Mouse (Mus musculus) hindbrain, embryonic 15.5 days (tissue): ENCODE measurements at regions not wholly inside any gene's neighbourhood (a gene's known extent, or its start where the extent isn't known, plus 50 kb on each side); places are given as distances from the start of the nearest gene placed in this dataset.
"Not testable (repeated sequence)": the region's sequence is repeated elsewhere in the genome, so short reads cannot be mapped to it uniquely, and the experiment has no call there.

Experiments used
- ATAC-seq: fragments of 200-750 bp; cut with Nextera tagmentation; 2 replicates; pipeline ENCODE4 v1.8.0; 2017; ENCODE audit warnings: low read depth, moderate number of reproducible peaks, moderate TSS enrichment; ENCODE audit not compliant: low FRiP score
- H3K27ac ChIP-seq: fragments of 300-500 bp; sonication (generic); replicated peaks from 2 replicates; pipeline ENCODE4 v1.5.1; 2015; ENCODE audit warnings: mild to moderate bottlenecking, inconsistent platforms
- H3K27me3 ChIP-seq: fragments of 300-500 bp; sonication (generic); 2 replicates; pipeline ENCODE4 v1.6.1; 2015; ENCODE audit warnings: control low read depth, inconsistent platforms
- H3K36me3 ChIP-seq: fragments of 300-500 bp; sonication (generic); 2 replicates; pipeline ENCODE4 v1.6.1; 2015; ENCODE audit warnings: control low read depth, inconsistent platforms
- H3K4me1 ChIP-seq: fragments of 300-500 bp; sonication (generic); replicated peaks from 2 replicates; pipeline ENCODE4 v1.6.1; 2015; ENCODE audit warnings: control low read depth, inconsistent platforms
- H3K4me2 ChIP-seq: fragments of 300-500 bp; sonication (generic); 2 replicates; pipeline ENCODE4 v1.6.1; 2015; ENCODE audit warnings: moderate library complexity, mild to moderate bottlenecking, inconsistent platforms
- H3K4me3 ChIP-seq: fragments of 300-500 bp; sonication (generic); 2 replicates; pipeline ENCODE4 v1.5.1; 2015; ENCODE audit warnings: mild to moderate bottlenecking, inconsistent platforms
- H3K9ac ChIP-seq: fragments of 300-500 bp; sonication (generic); 2 replicates; pipeline ENCODE4 v1.6.1; 2015; ENCODE audit warnings: inconsistent platforms
- H3K9me3 ChIP-seq: fragments of 300-500 bp; sonication (generic); 2 replicates; pipeline ENCODE4 v1.6.1; 2016; ENCODE audit warnings: control low read depth, inconsistent platforms
- WGBS: fragments of 180-500 bp; shearing (Covaris S2); methylation state at CpG from one replicate; pipeline ENCODE4 v1.1.7; 2015; 5-methylcytosine and 5-hydroxymethylcytosine counted together

DNA sequence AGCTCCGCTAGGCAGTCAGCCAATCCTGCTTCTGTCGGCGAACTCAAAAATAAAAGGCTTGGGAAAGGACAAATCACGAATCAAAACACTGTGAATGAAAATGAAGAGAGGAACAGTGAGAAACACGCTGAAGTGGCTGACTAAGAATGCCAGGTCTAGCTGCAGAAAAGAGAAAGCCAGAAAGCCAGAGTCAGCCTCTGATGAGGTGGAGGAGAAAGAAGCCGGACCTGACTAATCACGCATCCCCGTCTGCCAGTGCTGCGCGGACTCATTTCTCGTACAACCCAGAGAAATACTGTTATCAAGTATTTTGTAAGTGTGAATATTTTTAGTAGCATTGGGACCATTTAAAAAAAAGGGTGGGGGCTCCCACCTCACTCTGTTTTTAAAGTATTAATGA lies 201.6 kb downstream of the Wdr20rt start:
- H3K27ac ChIP-seq: peak overlapping the region; percentile 42; the same call in 1 of the 2 replicates
- H3K27me3 ChIP-seq: no peaks in the 10 kb centered on the region
- no peak overlapping the region for H3K4me3 ChIP-seq
- no peaks in the 10 kb centered on the region for H3K36me3 ChIP-seq
- ATAC-seq: no peak; the same call in 1 of the 2 replicates
- no peak overlapping the region for H3K4me2 ChIP-seq
- 79% methylated on average over 11 of the region's 11 CpGs for WGBS
- no peaks in the 10 kb centered on the region for H3K4me1 ChIP-seq
- H3K9me3 ChIP-seq: no peaks in the 10 kb centered on the region
- no peak overlapping the region for H3K9ac ChIP-seq

GRCm38 (mm10) chr12:65428214-65428981 lies 203.1 kb downstream of the Wdr20rt start:
- H3K36me3 ChIP-seq: no peaks in the 10 kb centered on the region
- H3K4me2 ChIP-seq: peak overlapping the region; percentile 41
- H3K4me3 ChIP-seq: peak overlapping the region; percentile 3; the same call in 1 of the 2 replicates
- no peaks in the 10 kb centered on the region for H3K4me1 ChIP-seq
- no peak overlapping the region for H3K9ac ChIP-seq
- H3K27ac ChIP-seq: peak overlapping the region; percentile 17; the same call in 1 of the 2 replicates
- H3K27me3 ChIP-seq: no peaks in the 10 kb centered on the region
- ATAC-seq: peak; percentile 89
- H3K9me3 ChIP-seq: no peaks in the 10 kb centered on the region
- WGBS: 41% methylated on average over 22 of the region's 23 CpGs

GRCm38 (mm10) chr12:65450845-65451244 lies 225.5 kb downstream of the Wdr20rt start:
- Histone ChIP-seq H3K4me2 (no peak overlapping the region), H3K4me1 (no peaks in the 10 kb centered on the region), H3K9me3 (no peaks in the 10 kb centered on the region), H3K4me3 (no peak overlapping the region), H3K36me3 (no peaks in the 10 kb centered on the region), H3K9ac (no peak overlapping the region), H3K27me3 (no peaks in the 10 kb centered on the region), H3K27ac (no peak overlapping the region)
- WGBS: 80% methylated on average over 4 of the region's 4 CpGs
- ATAC-seq: no peak

- Histone ChIP-seq H3K27ac (no peak overlapping the region), H3K4me1 (no peaks in the 10 kb centered on the region), H3K4me3 (no peak overlapping the region), H3K9ac (no peak overlapping the region), H3K4me2 (no peak overlapping the region), H3K36me3 (no peaks in the 10 kb centered on the region), H3K9me3 (no peaks in the 10 kb centered on the region), H3K27me3 (no peaks in the 10 kb centered on the region)
- 91% methylated on average over 3 of the region's 3 CpGs for WGBS
- ATAC-seq: no peak
These were observed 230.4 kb downstream of the Wdr20rt start for GRCm38 (mm10) chr12:65455683-65456082.

DNA sequence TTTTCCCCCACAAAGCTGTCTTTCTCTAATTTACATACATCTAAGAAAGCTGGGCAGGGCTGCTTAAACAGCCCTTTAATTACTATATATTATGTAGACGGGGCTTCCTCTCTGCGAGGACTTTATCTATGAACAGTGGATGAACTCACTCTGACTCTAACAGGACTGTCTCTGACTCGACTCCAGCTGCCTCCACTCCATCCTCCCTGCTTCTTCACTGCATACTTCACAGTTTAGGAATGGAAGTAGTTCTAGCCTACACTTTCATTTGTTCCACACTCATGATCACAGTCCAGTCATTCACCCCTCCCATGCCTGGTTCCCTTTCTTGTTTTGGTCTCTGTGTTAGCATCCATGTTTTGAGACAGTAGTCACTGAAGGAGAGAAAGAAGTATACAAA lies 231.6 kb downstream of the Wdr20rt start:
- H3K27me3 ChIP-seq: no peaks in the 10 kb centered on the region
- H3K9ac ChIP-seq: no peak overlapping the region
- WGBS: 83% methylated on average over 3 of the region's 3 CpGs
- H3K4me3 ChIP-seq: no peak overlapping the region
- no peak for ATAC-seq
- no peaks in the 10 kb centered on the region for H3K36me3 ChIP-seq
- no peaks in the 10 kb centered on the region for H3K4me1 ChIP-seq
- H3K27ac ChIP-seq: no peak overlapping the region
- no peaks in the 10 kb centered on the region for H3K9me3 ChIP-seq
- H3K4me2 ChIP-seq: no peak overlapping the region

DNA sequence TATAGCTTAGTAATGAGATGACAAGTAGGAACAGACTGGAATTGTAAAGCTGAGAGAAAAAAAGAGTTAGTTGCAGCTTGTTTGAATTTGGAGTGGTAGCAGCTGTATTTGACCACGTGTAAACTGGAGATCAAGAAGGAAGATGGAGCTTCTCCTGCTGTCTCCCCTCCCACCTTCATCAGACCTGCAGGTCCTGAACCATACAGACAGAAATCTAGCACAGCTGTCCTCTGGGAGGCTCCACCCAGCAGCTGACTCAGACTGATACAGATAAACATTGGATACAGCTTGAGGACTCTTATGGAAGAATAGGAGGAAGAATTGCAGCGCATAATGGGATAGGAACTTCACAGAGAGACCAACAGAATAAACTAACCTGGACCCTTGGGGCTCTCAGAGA lies 238.9 kb downstream of the Wdr20rt start:
- Histone ChIP-seq H3K4me1 (no peaks in the 10 kb centered on the region), H3K4me2 (no peak overlapping the region), H3K9me3 (no peaks in the 10 kb centered on the region), H3K27me3 (no peaks in the 10 kb centered on the region), H3K36me3 (no peaks in the 10 kb centered on the region), H3K4me3 (no peak overlapping the region), H3K9ac (no peak overlapping the region), H3K27ac (no peak overlapping the region)
- no peak for ATAC-seq
- 68% methylated on average over 2 of the region's 2 CpGs for WGBS

DNA sequence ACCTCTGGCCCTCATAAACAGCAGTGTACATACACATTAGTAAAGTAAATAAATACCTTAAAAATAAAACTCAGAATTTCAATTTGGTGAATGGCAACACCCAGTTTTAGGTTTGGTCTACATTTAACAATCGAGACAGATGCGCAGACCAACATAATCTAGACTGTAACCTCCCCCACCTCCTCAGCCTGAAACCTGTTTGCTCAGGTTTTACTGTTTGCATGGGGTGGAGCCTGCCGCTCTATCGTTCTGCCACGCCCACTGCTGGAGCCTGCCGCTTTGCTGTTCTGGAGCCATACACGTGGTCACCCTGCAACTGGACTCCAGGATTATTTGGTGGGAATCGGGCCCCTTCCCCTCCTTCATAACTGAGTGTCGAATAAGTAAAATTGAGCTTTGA lies 253.4 kb downstream of the Wdr20rt start:
- H3K9me3 ChIP-seq, H3K27me3 ChIP-seq, H3K4me3 ChIP-seq, H3K4me2 ChIP-seq, H3K36me3 ChIP-seq, H3K27ac ChIP-seq, H3K9ac ChIP-seq, H3K4me1 ChIP-seq, ATAC-seq: not testable (repeated sequence)
- whole genome bisulfite sequencing: 60% methylated on average over 9 of the region's 9 CpGs

- H3K27ac ChIP-seq: no peak overlapping the region
- H3K4me3 ChIP-seq: no peak overlapping the region
- H3K4me1 ChIP-seq: no peaks in the 10 kb centered on the region
- WGBS: 82% methylated on average over 4 of the region's 4 CpGs
- ATAC-seq: no peak
- H3K27me3 ChIP-seq: no peaks in the 10 kb centered on the region
- no peaks in the 10 kb centered on the region for H3K36me3 ChIP-seq
- no peaks in the 10 kb centered on the region for H3K9me3 ChIP-seq
- H3K4me2 ChIP-seq: no peak overlapping the region
- H3K9ac ChIP-seq: no peak overlapping the region
These were observed 255.5 kb downstream of the Wdr20rt start for GRCm38 (mm10) chr12:65480829-65481228.

GRCm38 (mm10) chr12:65491092-65491491 lies 265.8 kb downstream of the Wdr20rt start:
- Histone ChIP-seq H3K36me3 (no peaks in the 10 kb centered on the region), H3K4me1 (no peaks in the 10 kb centered on the region), H3K27me3 (no peaks in the 10 kb centered on the region), H3K4me3 (no peak overlapping the region), H3K9me3 (no peaks in the 10 kb centered on the region), H3K27ac (no peak overlapping the region), H3K4me2 (no peak overlapping the region), H3K9ac (no peak overlapping the region)
- 82% methylated on average over 2 of the region's 2 CpGs for WGBS
- ATAC-seq: no peak

GRCm38 (mm10) chr12:65494388-65495030 lies 269.2 kb downstream of the Wdr20rt start:
- 95% methylated on average over 5 of the region's 5 CpGs for WGBS

GRCm38 (mm10) chr12:65496613-65497012 lies 271.3 kb downstream of the Wdr20rt start:
- no peaks in the 10 kb centered on the region for H3K27me3 ChIP-seq
- H3K27ac ChIP-seq: no peak overlapping the region
- no peaks in the 10 kb centered on the region for H3K4me1 ChIP-seq
- H3K9ac ChIP-seq: no peak overlapping the region
- H3K9me3 ChIP-seq: no peaks in the 10 kb centered on the region
- no peak for ATAC-seq
- H3K4me3 ChIP-seq: no peak overlapping the region
- H3K4me2 ChIP-seq: no peak overlapping the region
- H3K36me3 ChIP-seq: no peaks in the 10 kb centered on the region
- WGBS: 76% methylated on average over 6 of the region's 6 CpGs

More at GRCm38 (mm10) chr12:65494388-65495030, 269.2 kb downstream of the Wdr20rt start:
- H3K36me3 ChIP-seq: no peaks in the 10 kb centered on the region
- H3K4me2 ChIP-seq: no peak overlapping the region
- no peak for ATAC-seq
- no peak overlapping the region for H3K4me3 ChIP-seq
- no peaks in the 10 kb centered on the region for H3K4me1 ChIP-seq
- H3K27ac ChIP-seq: no peak overlapping the region
- H3K9ac ChIP-seq: no peak overlapping the region
- no peaks in the 10 kb centered on the region for H3K9me3 ChIP-seq
- H3K27me3 ChIP-seq: no peaks in the 10 kb centered on the region

- no peak overlapping the region for H3K27ac ChIP-seq
- H3K4me3 ChIP-seq: no peak overlapping the region
- WGBS: 71% methylated on average over 6 of the region's 6 CpGs
- no peaks in the 10 kb centered on the region for H3K9me3 ChIP-seq
- H3K4me2 ChIP-seq: no peak overlapping the region
- ATAC-seq: no peak
- H3K27me3 ChIP-seq: no peaks in the 10 kb centered on the region
- no peaks in the 10 kb centered on the region for H3K4me1 ChIP-seq
- H3K36me3 ChIP-seq: no peaks in the 10 kb centered on the region
- H3K9ac ChIP-seq: no peak overlapping the region
These were observed 272.3 kb downstream of the Wdr20rt start for GRCm38 (mm10) chr12:65497602-65498001.
